Mouse (Mus musculus) stomach, embryonic 15.5 days (tissue): ENCODE measurements around the gene Exoc5. TPM values are rescaled to one million over a fixed set of nuclear protein-coding genes. Genes with fewer than 3 reads are reported as not detected.

Source experiments
- ATAC-seq: fragments of 200-750 bp; cut with Nextera tagmentation; 2 replicates; pipeline ENCODE4 v1.8.0; 2017; ENCODE audit warnings: low read depth, moderate number of reproducible peaks, moderate TSS enrichment; ENCODE audit not compliant: insufficient read depth, low FRiP score
- H3K27ac ChIP-seq: fragments of 300-500 bp; sonication (generic); 2 replicates; pipeline ENCODE4 v1.5.1; 2015; ENCODE audit warnings: mild to moderate bottlenecking, inconsistent platforms
- H3K27me3 ChIP-seq: fragments of 300-500 bp; sonication (generic); replicated peaks from 2 replicates; pipeline ENCODE4 v1.6.1; 2015; ENCODE audit warnings: inconsistent platforms
- H3K36me3 ChIP-seq: fragments of 300-500 bp; sonication (generic); 2 replicates; pipeline ENCODE4 v1.6.1; 2015; ENCODE audit warnings: inconsistent platforms
- H3K4me1 ChIP-seq: fragments of 300-500 bp; sonication (generic); 2 replicates; pipeline ENCODE4 v1.6.1; 2015; ENCODE audit warnings: inconsistent platforms
- H3K4me2 ChIP-seq: fragments of 300-500 bp; sonication (generic); 2 replicates; pipeline ENCODE4 v1.6.1; 2015; ENCODE audit warnings: mild to moderate bottlenecking, inconsistent platforms
- H3K4me3 ChIP-seq: fragments of 300-500 bp; sonication (generic); replicated peaks from 2 replicates; pipeline ENCODE4 v1.5.1; 2015; ENCODE audit warnings: inconsistent platforms
- H3K9ac ChIP-seq: fragments of 300-500 bp; sonication (generic); 2 replicates; pipeline ENCODE4 v1.6.1; 2015; ENCODE audit warnings: inconsistent platforms
- H3K9me3 ChIP-seq: fragments of 300-500 bp; sonication (generic); 2 replicates; pipeline ENCODE4 v1.6.1; 2016; ENCODE audit warnings: inconsistent platforms
- WGBS: fragments of 180-500 bp; shearing (Covaris S2); methylation state at CpG from one replicate; pipeline ENCODE4 v1.1.7; 2015; 5-methylcytosine and 5-hydroxymethylcytosine counted together
- polyA plus RNA-seq: library from polyadenylated mRNA; unstranded; fragments of >200 nt; fragmentation: Nextera tagmentation; extraction: Ambion mirVana; gene quantifications from 2 replicates; pipeline ENCODE4 v1.2.1, GENCODE M21; 2015

Exoc5 gene
- polyA plus RNA-seq, 1 experiment from 2014 or later = 41.2 TPM

DNA sequence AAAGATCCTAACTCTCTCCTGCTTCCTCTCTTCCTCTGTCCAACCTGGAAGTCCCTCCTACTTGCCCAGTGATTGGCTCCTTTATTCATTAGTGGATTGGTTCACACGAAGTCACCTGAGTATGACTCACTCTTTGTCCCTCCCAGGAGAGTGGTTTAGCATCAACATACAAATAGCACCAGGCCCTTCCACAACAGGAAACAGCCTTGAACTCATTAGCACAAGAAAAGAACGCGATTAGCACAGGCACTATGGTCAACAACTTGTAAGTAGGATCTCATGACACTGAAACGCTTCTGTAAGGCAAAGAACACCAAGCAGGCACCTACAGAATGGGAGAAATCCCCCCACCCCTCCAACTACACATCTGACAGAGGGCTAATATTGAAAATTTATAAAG is 67.7 kb downstream of the Exoc5 start:
- Histone ChIP-seq H3K9ac (no peak overlapping the region), H3K27ac (no peak overlapping the region), H3K36me3 (no peaks in the 10 kb centered on the region), H3K4me3 (no peak overlapping the region), H3K27me3 (no peaks in the 10 kb centered on the region), H3K4me1 (no peaks in the 10 kb centered on the region), H3K9me3 (no peaks in the 10 kb centered on the region), H3K4me2 (no peak overlapping the region)
- ATAC-seq = no peak
- WGBS = 45% methylated on average over 4 of the region's 4 CpGs

DNA sequence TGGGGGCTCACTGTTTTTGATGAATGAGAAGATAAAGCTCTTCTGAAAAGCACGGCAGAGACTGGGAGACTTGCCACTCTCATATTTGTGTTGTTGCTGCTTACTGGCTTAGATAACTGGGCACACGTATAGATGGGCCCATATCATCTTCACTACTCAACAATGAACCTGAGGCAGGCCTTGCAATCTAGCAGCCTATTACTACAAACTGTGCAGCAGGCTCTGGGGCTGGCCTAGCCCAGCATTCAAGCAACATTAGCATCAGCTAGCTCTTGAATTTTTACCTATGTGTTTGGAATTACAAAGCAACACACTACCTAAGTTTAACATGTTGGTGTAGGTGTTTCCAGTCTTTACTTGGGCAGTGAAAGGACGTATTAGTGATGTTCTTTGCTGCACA is 72.6 kb downstream of the Exoc5 start:
- Histone ChIP-seq H3K27ac (no peak overlapping the region), H3K4me2 (no peak overlapping the region), H3K9ac (no peak overlapping the region), H3K4me3 (no peak overlapping the region), H3K4me1 (no peaks in the 10 kb centered on the region), H3K36me3 (no peaks in the 10 kb centered on the region), H3K9me3 (no peaks in the 10 kb centered on the region), H3K27me3 (no peaks in the 10 kb centered on the region)
- WGBS = 75% methylated on average over 3 of the region's 3 CpGs
- no peak for ATAC-seq

GRCm38 (mm10) chr14:48992070-48992580 is 74.3 kb downstream of the Exoc5 start:
- 49% methylated on average over 3 of the region's 3 CpGs for WGBS

DNA sequence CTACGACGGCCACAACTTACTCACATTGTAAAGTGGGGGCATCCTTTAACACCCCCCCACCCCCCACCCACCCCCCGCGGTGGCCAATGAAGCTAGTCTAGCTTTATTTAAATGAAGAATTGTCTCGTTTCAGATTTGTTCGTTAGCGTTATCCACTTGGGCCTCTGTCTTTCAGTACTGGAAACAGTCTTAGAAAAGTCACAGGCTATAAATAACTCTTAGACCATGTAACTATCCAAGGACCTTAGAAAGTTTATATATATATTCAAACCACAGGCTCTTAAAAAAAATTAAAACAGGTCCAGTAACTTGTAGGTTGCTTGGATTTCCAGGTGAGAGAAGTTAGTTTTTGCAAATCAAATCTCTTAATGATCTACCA is 75.3 kb downstream of the Exoc5 start:
- Histone ChIP-seq H3K27ac (no peak overlapping the region), H3K9me3 (no peaks in the 10 kb centered on the region), H3K36me3 (no peaks in the 10 kb centered on the region), H3K27me3 (no peaks in the 10 kb centered on the region), H3K4me1 (no peaks in the 10 kb centered on the region), H3K4me3 (peak overlapping the region; percentile 12; the same call in 1 of the 2 replicates), H3K9ac (no peak overlapping the region), H3K4me2 (peak overlapping the region; percentile 46)
- no peak for ATAC-seq
- 7% methylated on average over 7 of the region's 7 CpGs for WGBS

More at GRCm38 (mm10) chr14:48992070-48992580, 74.3 kb downstream of the Exoc5 start:
- Histone ChIP-seq H3K4me1 (no peaks in the 10 kb centered on the region), H3K4me2 (no peak overlapping the region), H3K27ac (no peak overlapping the region), H3K4me3 (no peak overlapping the region), H3K9me3 (no peaks in the 10 kb centered on the region), H3K9ac (no peak overlapping the region), H3K36me3 (no peaks in the 10 kb centered on the region), H3K27me3 (no peaks in the 10 kb centered on the region)
- no peak for ATAC-seq

DNA sequence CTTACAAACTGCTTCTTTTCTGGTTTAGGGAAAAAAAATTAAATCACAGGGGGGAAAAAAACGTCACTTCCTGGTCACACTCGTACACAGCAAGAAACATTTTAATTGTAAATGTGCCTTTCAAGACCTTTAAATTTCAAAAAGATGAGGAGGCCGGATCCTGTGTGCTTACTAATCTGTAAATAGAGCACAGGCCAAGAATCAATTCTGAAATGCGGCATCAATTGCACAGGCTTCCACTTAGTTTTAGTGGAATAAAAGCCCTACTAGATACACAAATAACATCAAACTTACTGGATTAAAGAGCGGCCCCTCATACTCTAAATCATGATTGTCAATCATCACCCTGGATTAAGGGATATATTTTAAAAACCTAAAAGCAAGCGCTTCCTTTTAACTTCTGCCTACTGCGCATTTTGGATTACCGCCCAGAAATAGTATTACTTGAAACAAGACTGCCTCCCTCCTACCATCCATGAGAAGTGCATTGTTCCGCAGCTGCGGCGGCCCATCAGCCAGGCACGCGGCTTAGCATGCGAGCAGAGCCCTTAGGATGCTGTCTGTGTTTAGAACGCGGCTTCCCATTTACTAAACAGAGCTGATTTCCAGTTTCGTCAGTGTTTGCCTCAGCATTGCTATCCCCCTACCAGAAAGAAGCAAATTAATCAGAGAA is 75.8 kb downstream of the Exoc5 start:
- peak overlapping the region; percentile 46 for H3K4me2 ChIP-seq
- H3K36me3 ChIP-seq = no peaks in the 10 kb centered on the region
- peak overlapping the region; percentile 12; the same call in 1 of the 2 replicates for H3K4me3 ChIP-seq
- ATAC-seq = peak; percentile 50; the same call in 1 of the 2 replicates
- H3K4me1 ChIP-seq = no peaks in the 10 kb centered on the region
- 13% methylated on average over 17 of the region's 17 CpGs for WGBS
- H3K9me3 ChIP-seq = no peaks in the 10 kb centered on the region
- no peak overlapping the region for H3K9ac ChIP-seq
- H3K27ac ChIP-seq = no peak overlapping the region
- H3K27me3 ChIP-seq = no peaks in the 10 kb centered on the region

GRCm38 (mm10) chr14:48989831-48990230 is 76.6 kb downstream of the Exoc5 start:
- no peak for ATAC-seq
- WGBS = 73% methylated on average over 8 of the region's 8 CpGs
- H3K4me3 ChIP-seq = no peak overlapping the region

DNA sequence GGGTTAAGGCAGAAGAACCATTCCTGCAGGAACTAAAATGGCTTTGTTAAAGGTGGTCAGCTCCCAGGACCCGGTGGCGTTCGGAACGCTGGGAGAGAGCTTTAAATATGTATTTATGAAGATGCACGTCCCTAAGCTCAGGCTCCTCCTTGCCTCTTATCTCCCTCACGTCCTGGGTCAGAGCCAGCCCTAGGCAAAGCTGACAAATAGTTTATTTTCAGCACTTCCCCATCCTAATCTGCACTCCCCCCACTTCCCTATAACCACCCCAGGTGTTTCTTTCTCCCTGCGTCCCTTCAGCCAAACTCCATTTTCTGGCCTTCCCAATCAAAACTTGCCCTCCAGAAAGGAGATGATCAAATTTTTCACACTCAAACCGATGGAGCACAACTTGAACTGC is 80.2 kb downstream of the Exoc5 start:
- 48% methylated on average over 8 of the region's 8 CpGs for whole genome bisulfite sequencing
- ATAC-seq = no peak

More at GRCm38 (mm10) chr14:48989831-48990230, 76.6 kb downstream of the Exoc5 start:
- Histone ChIP-seq H3K27ac (no peak overlapping the region), H3K36me3 (no peaks in the 10 kb centered on the region), H3K9ac (no peak overlapping the region), H3K4me1 (no peaks in the 10 kb centered on the region), H3K9me3 (no peaks in the 10 kb centered on the region), H3K27me3 (no peaks in the 10 kb centered on the region), H3K4me2 (no peak overlapping the region)

GRCm38 (mm10) chr14:48985673-48986072 is 80.8 kb downstream of the Exoc5 start:
- no peak overlapping the region for H3K4me2 ChIP-seq
- no peak overlapping the region for H3K9ac ChIP-seq
- no peak overlapping the region for H3K4me3 ChIP-seq
- H3K36me3 ChIP-seq = no peaks in the 10 kb centered on the region
- ATAC-seq = no peak
- H3K27me3 ChIP-seq = no peaks in the 10 kb centered on the region
- no peak overlapping the region for H3K27ac ChIP-seq
- H3K9me3 ChIP-seq = no peaks in the 10 kb centered on the region
- no peaks in the 10 kb centered on the region for H3K4me1 ChIP-seq
- 46% methylated on average over 10 of the region's 10 CpGs for WGBS

More for the DNA sequence above, 80.2 kb downstream of the Exoc5 start:
- Histone ChIP-seq H3K9me3 (no peaks in the 10 kb centered on the region), H3K9ac (no peak overlapping the region), H3K27me3 (no peaks in the 10 kb centered on the region), H3K36me3 (no peaks in the 10 kb centered on the region), H3K27ac (no peak overlapping the region), H3K4me3 (no peak overlapping the region), H3K4me1 (no peaks in the 10 kb centered on the region), H3K4me2 (no peak overlapping the region)

- WGBS = 50% methylated on average over 3 of the region's 3 CpGs
- no peaks in the 10 kb centered on the region for H3K27me3 ChIP-seq
- ATAC-seq = no peak
- no peak overlapping the region for H3K27ac ChIP-seq
- no peaks in the 10 kb centered on the region for H3K4me1 ChIP-seq
- no peaks in the 10 kb centered on the region for H3K36me3 ChIP-seq
- H3K4me3 ChIP-seq = no peak overlapping the region
- no peak overlapping the region for H3K9ac ChIP-seq
- H3K9me3 ChIP-seq = no peaks in the 10 kb centered on the region
- no peak overlapping the region for H3K4me2 ChIP-seq
Measured at GRCm38 (mm10) chr14:48978971-48979388, 87.5 kb downstream of the Exoc5 start.

DNA sequence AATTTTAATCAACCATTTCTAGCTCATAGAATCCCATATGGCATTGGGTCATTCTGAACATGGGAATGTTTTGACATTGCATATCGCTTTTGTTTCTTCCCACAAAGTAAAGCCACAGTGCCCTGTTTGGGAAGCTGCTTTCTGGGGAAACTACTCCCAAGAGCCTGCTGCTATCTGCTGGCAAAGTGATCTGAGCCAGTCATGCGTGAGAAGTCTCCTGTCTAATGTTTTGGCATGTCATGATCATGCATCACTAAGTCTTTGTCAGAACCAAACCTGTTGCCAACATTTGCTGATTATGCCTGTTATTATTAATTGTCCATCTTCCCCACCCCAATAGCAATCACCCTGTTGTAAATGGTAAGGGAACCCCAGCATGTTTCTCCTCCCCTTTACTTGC is 94.9 kb downstream of the Exoc5 start:
- Histone ChIP-seq H3K9ac (no peak overlapping the region), H3K4me1 (no peaks in the 10 kb centered on the region), H3K4me3 (no peak overlapping the region), H3K4me2 (no peak overlapping the region), H3K27me3 (no peaks in the 10 kb centered on the region), H3K9me3 (no peaks in the 10 kb centered on the region), H3K36me3 (no peaks in the 10 kb centered on the region), H3K27ac (no peak overlapping the region)
- no peak for ATAC-seq
- 78% methylated on average over 2 of the region's 2 CpGs for WGBS

GRCm38 (mm10) chr14:48968670-48969069 is 97.8 kb downstream of the Exoc5 start:
- no peak overlapping the region for H3K4me2 ChIP-seq
- no peak for ATAC-seq
- WGBS = 79% methylated on average over 9 of the region's 9 CpGs
- H3K27ac ChIP-seq = no peak overlapping the region
- no peaks in the 10 kb centered on the region for H3K9me3 ChIP-seq
- H3K36me3 ChIP-seq = no peaks in the 10 kb centered on the region
- no peaks in the 10 kb centered on the region for H3K4me1 ChIP-seq
- H3K9ac ChIP-seq = no peak overlapping the region
- no peaks in the 10 kb centered on the region for H3K27me3 ChIP-seq
- H3K4me3 ChIP-seq = no peak overlapping the region
